Mouse (Mus musculus) layer of hippocampus, postnatal 14 days (tissue): Measurements from ENCODE around the gene E2f8. TPM values are rescaled to one million over a fixed set of nuclear protein-coding genes. Genes with fewer than 3 reads are reported as not detected.

Experiments used
- DNase-seq, 2 experiments: peaks; one replicate each; pipeline ENCODE4 v3.0.0; 2021 to 2022; ENCODE audit warnings: low spot score in 2 of 2, mixed read lengths in 1 of 2
- long read RNA-seq, 2 experiments: library from polyadenylated mRNA; stranded (forward); transcript quantifications; one replicate each; pipeline ENCODE4 v2.0.0; 2021
- total RNA-seq, 2 experiments: library from RNA; stranded (reverse); gene quantifications; 2 replicates each; pipeline ENCODE4 v1.2.3; 2021

Gene E2f8
- total RNA-seq, result 1 to 10 TPM in 1 of 2 experiments, under 1 TPM in 1; 0.88 to 1.3 TPM
- long read RNA-seq, experiment 1, partial matches to known transcripts, result 0 of 1 reads
- long read RNA-seq, experiment 1, other reads (novel, unspliced or antisense), result 0 of 1 reads
- long read RNA-seq, experiment 2, result 0 reads

DNA sequence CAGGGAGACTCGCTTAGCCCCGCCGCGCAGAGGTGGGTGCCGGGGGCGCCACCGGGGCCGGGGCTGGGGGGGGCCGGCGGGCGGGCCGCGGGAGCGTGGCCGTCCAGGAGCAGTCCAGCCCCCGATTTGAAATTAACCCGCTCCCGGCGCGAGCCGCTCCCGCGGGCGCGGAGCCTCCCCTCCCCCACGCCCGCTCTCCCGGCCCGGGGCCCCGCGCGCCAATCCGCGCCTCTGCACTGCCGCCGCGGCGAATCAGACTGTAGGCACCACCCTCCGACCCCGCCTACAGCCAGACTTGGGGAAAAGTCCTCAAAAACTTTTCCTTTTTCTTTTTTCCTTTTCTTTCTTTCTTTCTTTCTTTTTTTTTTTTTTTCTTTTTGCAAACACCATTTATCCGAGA lies at the start of gene E2f8:
Gene E2f8, minus strand, starts transcription at position 111 of the 400 bp plus-strand sequence.
- peak in 1 of 2 experiments; percentile 49 for DNase-seq

GRCm38 (mm10) chr7:48930399-48930798 lies 49.0 kb upstream of the E2f8 start:
- peak; percentile 55 to 79 for DNase-seq

DNA sequence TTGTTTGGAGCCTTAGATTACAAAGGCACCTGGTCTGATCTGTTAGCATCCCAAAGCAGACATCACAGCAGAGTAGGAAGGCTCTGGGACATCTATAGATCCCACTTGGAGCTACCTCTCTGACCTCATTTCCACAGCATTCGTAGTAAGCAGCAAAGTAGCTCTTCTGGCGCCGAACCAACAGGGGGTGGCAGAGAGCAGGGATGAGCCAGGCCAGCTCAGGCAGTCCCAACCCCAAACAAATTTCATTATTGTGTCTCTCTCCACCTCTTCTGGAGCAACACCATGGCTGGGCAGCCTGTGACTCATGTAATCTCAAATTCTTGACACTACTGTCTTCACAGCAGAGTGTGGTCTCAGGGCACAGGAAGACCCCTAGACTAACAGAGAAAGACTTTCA lies 47.0 kb upstream of the E2f8 start:
- peak; percentile 54 to 59 for DNase-seq

GRCm38 (mm10) chr7:48925214-48925613 lies 43.8 kb upstream of the E2f8 start:
- no peak for DNase-seq

GRCm38 (mm10) chr7:48923620-48924019 lies 42.2 kb upstream of the E2f8 start:
- no peak for DNase-seq

GRCm38 (mm10) chr7:48918389-48918788 lies 37.0 kb upstream of the E2f8 start:
- DNase-seq, result no peak

- no peak for DNase-seq
Measured at GRCm38 (mm10) chr7:48917988-48918387, 36.6 kb upstream of the E2f8 start.

DNA sequence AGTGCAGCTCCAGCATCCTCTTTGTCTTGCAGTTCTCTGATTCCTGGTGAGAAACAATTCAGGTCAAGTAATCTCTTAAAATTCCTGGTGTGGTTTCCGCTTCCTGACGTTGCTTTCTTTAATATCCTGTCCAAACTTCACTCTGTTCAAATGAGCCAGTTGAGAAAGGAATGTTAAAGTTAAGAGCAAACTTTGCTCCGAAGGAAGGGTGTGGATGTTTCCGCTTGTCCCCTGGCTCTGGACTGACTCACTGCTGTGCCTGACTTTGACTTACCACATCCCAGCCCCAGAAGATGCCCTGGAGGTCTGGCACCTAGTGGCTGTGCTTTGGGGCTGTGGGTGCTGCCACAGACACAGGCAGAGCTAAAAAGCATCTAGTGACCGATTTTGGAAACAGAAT lies 36.1 kb upstream of the E2f8 start:
- DNase-seq, result no peak

DNA sequence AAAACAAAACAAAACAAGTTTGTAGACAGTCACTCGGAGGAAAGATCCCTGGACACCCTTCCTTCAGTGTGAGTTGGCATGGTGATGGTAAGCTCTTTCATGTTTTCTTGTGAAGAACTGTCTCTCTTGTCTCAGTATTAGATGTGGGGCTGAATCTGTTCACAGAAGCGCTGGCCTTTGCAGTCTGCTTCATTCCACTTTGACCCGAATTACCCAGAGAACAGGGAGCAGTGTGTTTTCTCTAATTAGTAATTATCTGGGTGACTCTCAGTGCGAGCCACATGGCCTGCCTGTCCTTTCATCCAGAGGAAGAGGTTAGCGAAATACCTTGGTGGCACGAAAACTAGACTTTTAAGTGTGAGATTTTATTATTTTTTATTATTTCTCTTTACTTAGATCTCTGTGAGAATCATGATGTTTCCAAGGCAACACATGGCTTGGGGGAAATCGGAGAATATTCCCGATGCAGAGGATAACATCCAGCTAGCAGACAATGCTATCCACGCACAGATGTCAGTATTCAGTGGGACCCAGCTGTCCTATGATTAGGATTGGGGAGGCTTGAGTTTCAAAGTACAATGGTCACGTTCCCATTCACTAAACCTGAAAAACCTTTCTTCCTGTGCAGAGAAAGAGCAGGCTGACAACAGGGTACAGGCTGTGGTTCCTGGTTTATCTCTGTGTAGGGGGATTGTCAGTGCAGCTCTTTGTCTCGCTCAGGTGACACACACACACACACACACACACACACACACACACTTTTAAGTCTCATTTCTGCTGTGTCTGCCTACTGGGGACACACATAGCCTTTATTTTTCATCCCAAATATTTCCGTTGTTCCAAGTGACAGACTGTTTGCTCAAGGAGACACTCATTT lies 33.5 kb upstream of the E2f8 start:
- DNase-seq, result no peak

DNA sequence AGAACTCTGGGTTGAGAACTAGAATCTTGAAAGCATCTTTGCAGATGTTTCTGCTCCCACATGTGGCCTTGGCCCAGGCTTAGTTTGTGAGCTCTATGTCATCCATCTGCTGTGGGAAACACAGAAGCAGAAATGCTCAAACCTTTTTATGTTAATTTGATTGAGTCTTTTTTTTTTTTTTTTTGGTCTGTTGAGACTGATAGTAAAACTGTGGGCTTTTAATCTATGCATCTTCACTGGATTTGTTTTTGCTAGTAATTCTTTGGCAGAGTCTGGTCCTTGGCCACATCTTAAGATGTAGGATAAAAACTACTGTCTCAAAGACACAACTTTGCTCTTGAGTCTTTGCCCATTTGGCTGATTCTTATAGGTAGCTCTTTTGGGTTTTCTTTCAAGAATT lies 29.8 kb upstream of the E2f8 start:
- DNase-seq, result no peak

DNA sequence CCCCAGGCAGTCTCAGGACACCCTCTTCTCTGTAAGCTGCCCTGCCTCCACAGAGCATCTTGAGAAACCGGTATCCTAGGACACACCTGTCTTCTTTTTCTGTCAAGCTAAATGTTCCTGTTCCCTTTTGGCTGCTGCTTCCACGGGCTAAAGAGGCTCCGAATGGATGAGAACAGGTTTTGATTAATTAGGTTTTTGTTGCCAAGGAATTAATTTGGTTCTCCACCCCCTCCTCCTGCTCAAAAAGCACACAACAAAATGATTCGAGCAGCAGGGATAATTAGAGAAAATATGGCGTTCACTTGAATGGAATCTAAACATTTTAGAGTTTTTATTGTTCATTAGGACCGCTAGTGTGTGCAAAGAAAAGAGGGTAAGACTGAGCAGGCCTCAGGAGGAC lies 28.9 kb upstream of the E2f8 start:
- DNase-seq, result peak; percentile 35 to 49

- no peak for DNase-seq
Measured at GRCm38 (mm10) chr7:48909342-48909671, 27.9 kb upstream of the E2f8 start.

- no peak for DNase-seq
Measured at GRCm38 (mm10) chr7:48908521-48909341, 27.3 kb upstream of the E2f8 start, which contains the start of gene Nav2. TSS of gene Nav2 (plus strand) at chr7:48908716.

- no peak for DNase-seq
Measured at GRCm38 (mm10) chr7:48902454-48902853, 21.1 kb upstream of the E2f8 start.

- no peak for DNase-seq
Measured at GRCm38 (mm10) chr7:48900408-48901167, 19.2 kb upstream of the E2f8 start.

- no peak for DNase-seq
Measured at GRCm38 (mm10) chr7:48898416-48898815, 17.0 kb upstream of the E2f8 start.

GRCm38 (mm10) chr7:48897539-48898163 lies 16.3 kb upstream of the E2f8 start:
- no peak for DNase-seq

- no peak for DNase-seq
Measured at GRCm38 (mm10) chr7:48896051-48896450, 14.7 kb upstream of the E2f8 start.

- DNase-seq, result no peak
Measured at GRCm38 (mm10) chr7:48895475-48895874, 14.1 kb upstream of the E2f8 start.

DNA sequence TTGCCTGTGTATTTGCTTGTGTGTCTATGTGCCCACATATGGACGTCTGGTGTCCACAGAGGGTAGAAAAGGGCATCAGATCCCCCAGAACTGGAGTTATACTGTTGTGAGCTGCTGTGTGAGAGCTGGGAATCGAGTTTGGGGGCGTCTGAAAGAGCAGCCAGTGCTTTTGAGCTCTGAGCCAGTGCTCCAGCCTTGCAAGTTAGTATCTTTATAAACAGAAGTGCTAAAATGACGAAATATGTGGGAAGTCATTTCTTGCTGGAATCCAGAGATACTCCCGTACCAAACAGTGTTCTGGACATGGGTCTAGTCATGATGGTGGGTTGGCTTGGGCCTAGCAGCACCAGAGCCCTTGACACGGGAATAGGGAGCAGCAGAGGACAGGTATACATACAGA lies 13.4 kb upstream of the E2f8 start:
- DNase-seq, result no peak

DNA sequence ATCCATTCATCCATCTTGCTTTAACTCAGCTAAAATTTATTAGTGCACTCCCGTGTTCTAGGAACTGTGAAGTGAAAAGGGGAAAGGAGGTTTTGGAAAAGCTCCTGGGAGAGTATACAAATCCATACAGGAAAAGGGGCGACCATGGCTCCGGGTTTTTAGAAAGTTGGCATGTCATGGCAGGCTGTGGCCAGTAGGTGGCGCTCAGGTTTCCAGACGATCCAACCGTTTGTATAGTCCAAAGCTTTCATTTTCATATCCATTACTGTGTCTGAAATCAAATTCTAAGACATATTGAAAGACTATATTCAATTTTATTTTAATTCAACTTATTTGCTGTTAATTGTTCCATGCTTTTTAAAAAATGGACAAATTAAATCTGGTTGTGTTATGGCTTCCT lies 12.8 kb upstream of the E2f8 start:
- peak; percentile 77 to 81 for DNase-seq
